Mouse (Mus musculus) liver, postnatal 0 days (tissue): ENCODE data around the gene Ptcra. TPM values are rescaled to one million over a fixed set of nuclear protein-coding genes. Genes with fewer than 3 reads are reported as not detected.

Experiments used
- ATAC-seq: fragments of 200-750 bp; cut with Nextera tagmentation; 2 replicates; pipeline ENCODE4 v1.8.0; 2017; ENCODE audit warnings: mild to moderate bottlenecking, moderate library complexity
- DNase-seq: peaks from one replicate; pipeline ENCODE4 v3.0.0-alpha.2; 2016
- H3K27ac ChIP-seq: fragments of 300-500 bp; sonication (generic); 2 replicates; pipeline ENCODE4 v1.5.1; 2014; ENCODE audit warnings: antibody characterized with exemption, moderate library complexity, mild to moderate bottlenecking, low read depth
- H3K27me3 ChIP-seq: fragments of 300-500 bp; sonication (generic); 2 replicates; pipeline ENCODE4 v1.6.1; 2014; ENCODE audit warnings: low read length, control low read depth, mixed read lengths; ENCODE audit not compliant: insufficient read depth
- H3K36me3 ChIP-seq: fragments of 300-500 bp; sonication (generic); replicated peaks from 2 replicates; pipeline ENCODE4 v1.6.1; 2014; ENCODE audit warnings: mild to moderate bottlenecking, control low read depth, low read length, moderate library complexity, mixed read lengths; ENCODE audit not compliant: insufficient read depth
- H3K4me1 ChIP-seq: fragments of 300-500 bp; sonication (generic); 2 replicates; pipeline ENCODE4 v1.6.1; 2014; ENCODE audit warnings: antibody characterized with exemption, mild to moderate bottlenecking, control low read depth; ENCODE audit not compliant: insufficient read depth
- H3K4me2 ChIP-seq: fragments of 300-500 bp; sonication (generic); 2 replicates; pipeline ENCODE4 v1.6.1; 2014; ENCODE audit warnings: low read depth, mild to moderate bottlenecking, low read length, moderate library complexity, mixed read lengths
- H3K4me3 ChIP-seq: fragments of 300-500 bp; sonication (generic); 2 replicates; pipeline ENCODE4 v1.5.1; 2014; ENCODE audit warnings: low read depth, low read length
- H3K9ac ChIP-seq: fragments of 300-500 bp; sonication (generic); replicated peaks from 2 replicates; pipeline ENCODE4 v1.6.1; 2014; ENCODE audit warnings: mild to moderate bottlenecking, moderate library complexity
- H3K9me3 ChIP-seq: fragments of 300-500 bp; sonication (generic); 2 replicates; pipeline ENCODE4 v1.6.1; 2016; ENCODE audit warnings: mild to moderate bottlenecking, control low read depth, low read length, mixed read lengths
- CTCF ChIP-seq: sonication (generic); IDR thresholded peaks from 2 replicates; pipeline ENCODE4 v1.5.1; 2016; ENCODE audit warnings: antibody characterized with exemption, low read depth
- EP300 ChIP-seq: IDR thresholded peaks from 2 replicates; pipeline ENCODE4 v1.6.1; 2016; ENCODE audit warnings: antibody characterized with exemption, low read depth, mild to moderate bottlenecking
- WGBS: fragments of 180-500 bp; shearing (Covaris S2); extraction: QIAGEN DNeasy Blood & Tissue Kit; methylation state at CpG from one replicate; pipeline ENCODE4 v1.1.7; 2014; ENCODE audit not compliant: insufficient replicate concordance; 5-methylcytosine and 5-hydroxymethylcytosine counted together
- polyA plus RNA-seq: library from polyadenylated mRNA; unstranded; fragments of >200 nt; fragmentation: Nextera tagmentation; extraction: Ambion mirVana; gene quantifications from 2 replicates; pipeline ENCODE4 v1.2.1, GENCODE M21; 2015

The Ptcra gene
- polyA plus RNA-seq, 1 experiment from 2014 or later: 0.14 TPM

DNA sequence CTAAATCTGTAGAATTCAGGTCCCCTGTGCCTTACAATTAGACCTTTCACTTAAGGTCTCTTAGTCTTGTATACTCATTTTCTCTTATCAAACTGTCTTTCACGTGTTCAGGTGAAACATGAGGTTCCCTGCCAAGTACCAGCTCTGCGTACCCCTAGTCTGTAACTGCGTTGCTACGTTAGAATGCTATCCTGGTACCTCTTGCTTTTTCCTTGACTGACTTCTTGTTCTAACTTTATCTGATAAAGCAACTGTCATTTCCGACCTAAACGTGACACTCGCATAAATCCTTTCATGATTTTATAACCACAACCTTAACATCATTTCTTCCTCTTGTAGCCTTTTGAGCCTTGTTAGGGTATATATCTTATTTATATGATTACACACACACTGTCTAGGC lies 51.1 kb downstream of the Ptcra start:
- no peak for ATAC-seq
- peaks cover 16% of the 10 kb centered on the region for H3K36me3 ChIP-seq
- peak overlapping the region; percentile 75 for H3K4me2 ChIP-seq
- 19% methylated on average over 7 of the region's 7 CpGs for WGBS
- no peak for DNase-seq
- peaks cover 11% of the 10 kb centered on the region for H3K4me1 ChIP-seq
- H3K27ac ChIP-seq: no peak overlapping the region
- H3K27me3 ChIP-seq: no peaks in the 10 kb centered on the region
- no peaks in the 10 kb centered on the region for H3K9me3 ChIP-seq
- H3K4me3 ChIP-seq: peak overlapping the region; percentile 100
- H3K9ac ChIP-seq: peak overlapping the region; percentile 98
- TF ChIP-seq EP300: no peak
- TF ChIP-seq CTCF: no peak

DNA sequence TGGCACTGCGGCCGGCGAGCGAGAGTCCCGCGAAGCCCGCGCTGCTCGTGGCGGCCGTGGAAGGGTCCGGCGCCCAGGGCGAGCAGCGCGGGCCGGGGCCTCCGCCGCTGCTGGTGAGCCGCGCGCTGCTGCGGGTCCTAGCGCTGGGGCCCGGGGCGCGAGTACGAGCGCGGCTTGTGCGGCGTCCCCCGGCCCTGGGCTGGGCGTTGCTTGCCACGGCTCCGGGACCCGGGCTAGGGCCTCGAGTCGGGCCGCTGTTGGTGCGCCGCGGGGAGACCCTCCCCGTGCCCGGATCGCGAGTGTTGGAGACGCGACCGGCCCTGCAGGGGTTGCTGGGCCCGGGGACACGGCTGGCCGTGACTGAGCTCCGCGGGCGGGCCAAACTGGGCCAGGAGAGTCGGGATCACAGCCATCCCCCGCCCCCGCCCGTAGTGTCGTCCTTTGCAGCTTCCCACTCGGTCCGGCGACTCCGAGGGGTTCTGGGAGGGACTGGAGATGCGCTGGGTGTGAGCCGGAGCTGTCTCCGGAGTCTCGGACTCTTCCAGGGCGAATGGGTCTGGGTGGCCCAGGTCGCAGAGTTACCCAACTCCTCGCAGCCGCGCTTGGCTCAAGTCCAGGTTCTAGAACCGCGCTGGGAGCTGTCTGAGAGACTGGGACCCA lies 51.8 kb downstream of the Ptcra start:
- ATAC-seq: peak; percentile 64
- Histone ChIP-seq H3K36me3 (peaks cover 16% of the 10 kb centered on the region), H3K4me1 (peaks cover 11% of the 10 kb centered on the region), H3K9ac (peak overlapping the region; percentile 98), H3K27ac (peak overlapping the region; percentile 89), H3K4me3 (peak overlapping the region; percentile 100), H3K9me3 (no peaks in the 10 kb centered on the region), H3K27me3 (no peaks in the 10 kb centered on the region), H3K4me2 (peak overlapping the region; percentile 75)
- under 1% methylated on average over 60 of the region's 76 CpGs for WGBS
- no peak for TF ChIP-seq CTCF
- DNase-seq: peak; percentile 82

DNA sequence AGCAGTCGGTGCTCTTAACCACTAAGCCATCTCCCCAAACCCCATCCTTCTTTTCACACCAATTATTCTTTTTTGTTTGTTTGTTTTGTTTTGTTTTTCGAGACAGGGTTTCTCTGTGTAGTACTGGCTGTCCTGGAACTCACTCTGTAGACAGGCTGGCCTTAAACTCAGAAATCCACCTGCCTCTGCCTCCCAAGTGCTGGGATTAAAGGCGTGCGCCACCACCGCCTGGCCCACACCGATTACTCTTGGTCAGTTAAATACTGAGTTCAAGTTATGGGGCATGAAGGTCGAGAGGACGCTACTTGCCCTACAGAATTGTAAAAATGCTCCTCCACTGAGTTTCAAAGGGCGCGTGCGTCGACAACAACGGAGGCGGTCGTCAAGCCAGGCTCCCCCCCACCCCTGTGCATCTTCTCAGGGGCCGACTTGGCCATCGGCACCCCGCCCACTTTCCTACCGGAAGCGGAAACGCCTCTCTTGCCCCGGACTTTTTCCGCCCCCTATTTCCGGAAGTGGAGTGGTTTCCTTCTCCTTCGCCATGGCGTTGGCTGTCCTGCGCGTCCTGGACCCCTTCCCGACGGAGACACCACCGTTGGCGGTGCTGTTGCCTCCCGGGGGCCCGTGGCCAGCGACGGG lies 52.4 kb downstream of the Ptcra start, which contains the start of gene Pex6:
Pex6 (plus strand) TSS at position 505 of the 639 bp plus-strand sequence.
- peak; percentile 89 for ATAC-seq
- Histone ChIP-seq H3K4me3 (peak within 1 kb of the TSS; percentile 100), H3K4me2 (peak within 1 kb of the TSS; percentile 75), H3K27me3 (no peaks in the 10 kb centered on the region), H3K27ac (peak within 1 kb of the TSS; percentile 89), H3K9ac (peak within 1 kb of the TSS; percentile 98), H3K9me3 (no peaks in the 10 kb centered on the region), H3K36me3 (peaks cover 16% of the 10 kb centered on the region), H3K4me1 (peaks cover 11% of the 10 kb centered on the region)
- 9% methylated on average over 36 of the region's 36 CpGs for WGBS
- DNase-seq: peak; percentile 93
- peak; percentile 19; the same call in 1 of the 2 replicates for TF ChIP-seq CTCF
- TF ChIP-seq EP300: peak; percentile 35; the same call in 1 of the 2 replicates

DNA sequence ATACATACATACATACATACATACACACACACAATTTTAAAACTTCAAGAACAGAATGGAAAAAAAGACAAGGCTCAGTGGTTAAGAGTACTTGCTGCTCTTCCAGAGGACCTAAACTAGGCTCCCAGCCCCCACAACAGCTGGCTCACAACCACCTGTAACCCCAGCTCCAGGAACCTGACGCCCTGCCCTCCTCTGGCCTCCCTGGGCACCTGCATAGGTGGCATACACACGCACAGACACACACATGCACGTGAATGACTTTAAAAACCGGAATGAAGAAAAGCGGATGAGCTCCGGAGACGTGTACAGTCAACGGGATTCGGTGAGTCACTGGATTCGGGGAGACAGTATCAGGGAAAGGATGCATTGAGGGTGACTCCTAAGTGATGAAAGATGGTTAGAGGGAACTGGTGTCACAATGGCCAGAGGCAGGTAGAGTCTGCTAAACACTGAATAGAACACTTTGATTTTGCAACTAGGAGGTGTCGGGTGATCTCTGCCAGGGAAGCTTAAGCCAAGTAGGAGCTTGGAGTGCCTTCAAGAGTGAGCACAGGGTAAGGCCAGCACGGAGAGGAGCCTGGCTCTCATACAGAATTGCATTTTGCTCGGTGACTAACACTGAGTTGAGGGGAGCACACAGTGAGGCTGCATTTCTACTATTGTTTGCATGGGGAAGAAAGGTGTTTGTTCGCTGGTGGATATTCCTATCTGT lies 57.0 kb downstream of the Ptcra start:
- H3K4me1 ChIP-seq: peaks cover 26% of the 10 kb centered on the region
- no peak overlapping the region for H3K27ac ChIP-seq
- DNase-seq: no peak
- no peak overlapping the region for H3K4me3 ChIP-seq
- H3K27me3 ChIP-seq: no peaks in the 10 kb centered on the region
- H3K36me3 ChIP-seq: no peaks in the 10 kb centered on the region
- no peak overlapping the region for H3K9ac ChIP-seq
- no peak overlapping the region for H3K4me2 ChIP-seq
- no peaks in the 10 kb centered on the region for H3K9me3 ChIP-seq
- TF ChIP-seq CTCF: no peak
- no peak for TF ChIP-seq EP300
- no peak for ATAC-seq
- 87% methylated on average over 14 of the region's 14 CpGs for WGBS

Other genes with a start within 250 kb of the Ptcra start
- 1.0 and 1.3 TPM in 2 replicates for gene Cul9, start 217.3 kb downstream of the Ptcra start, polyA plus RNA-seq
- gene Srf, start 207.5 kb downstream of the Ptcra start, polyA plus RNA-seq: 1.3 and 1.9 TPM in 2 replicates
- gene Ptk7, start 134.2 kb downstream of the Ptcra start, polyA plus RNA-seq: 3.0 and 3.5 TPM in 2 replicates
- gene Klc4, start 117.7 kb downstream of the Ptcra start, polyA plus RNA-seq: 10.7 and 12.6 TPM in 2 replicates
- 75.2 and 79.3 TPM in 2 replicates for gene Mrpl2, start 117.5 kb downstream of the Ptcra start, polyA plus RNA-seq
- 5.2 and 6.2 TPM in 2 replicates for gene Cul7, start 113.4 kb downstream of the Ptcra start, polyA plus RNA-seq
- 28.1 and 28.2 TPM in 2 replicates for gene Rrp36, start 89.4 kb downstream of the Ptcra start, polyA plus RNA-seq
- 52.3 and 56.9 TPM in 2 replicates for gene Mea1, start 84.9 kb downstream of the Ptcra start, polyA plus RNA-seq
- gene Klhdc3, start 82.8 kb downstream of the Ptcra start, polyA plus RNA-seq: 60.0 and 63.0 TPM in 2 replicates
- 11.2 and 12.5 TPM in 2 replicates for gene Ppp2r5d, start 58.6 kb downstream of the Ptcra start, polyA plus RNA-seq
- 11.6 and 12.6 TPM in 2 replicates for gene Pex6, start 52.2 kb downstream of the Ptcra start, polyA plus RNA-seq
- gene Gnmt, start 34.5 kb downstream of the Ptcra start, polyA plus RNA-seq: 707 and 780 TPM in 2 replicates
- gene Cnpy3, start 11.5 kb downstream of the Ptcra start, polyA plus RNA-seq: 23.0 and 24.1 TPM in 2 replicates
- 192 and 213 TPM in 2 replicates for gene 2310039H08Rik, start 8.9 kb upstream of the Ptcra start, polyA plus RNA-seq
- gene Rpl7l1, start 19.0 kb upstream of the Ptcra start, polyA plus RNA-seq: 63.6 and 64.1 TPM in 2 replicates
- 1.8 and 1.9 TPM in 2 replicates for gene Bicral, start 94.8 kb upstream of the Ptcra start, polyA plus RNA-seq
- 24.1 and 30.1 TPM in 2 replicates for gene Tbcc, start 127.0 kb upstream of the Ptcra start, polyA plus RNA-seq
- gene Prph2, start 146.7 kb upstream of the Ptcra start, polyA plus RNA-seq: not detected in 2 replicates
- 6.1 and 6.6 TPM in 2 replicates for gene Ubr2, start 246.8 kb upstream of the Ptcra start, polyA plus RNA-seq